Mouse (Mus musculus): ENCODE measurements around the gene Gm10715. TPM values are rescaled to one million over a fixed set of nuclear protein-coding genes. Genes with fewer than 3 reads are reported as not detected.
"Not testable (repeated sequence)": the region's sequence is repeated elsewhere in the genome, so short reads cannot be mapped to it uniquely, and the experiment has no call there.

The Gm10715 gene
- total RNA-seq (2014; fragmentation: Nextera tagmentation) (1.2 TPM in 1 of 2 replicates, not detected in the other), total RNA-seq (2017) (9.5 and 13.9 TPM in 2 replicates), polyA plus RNA-seq (2012) (not detected in 2 replicates)

DNA sequence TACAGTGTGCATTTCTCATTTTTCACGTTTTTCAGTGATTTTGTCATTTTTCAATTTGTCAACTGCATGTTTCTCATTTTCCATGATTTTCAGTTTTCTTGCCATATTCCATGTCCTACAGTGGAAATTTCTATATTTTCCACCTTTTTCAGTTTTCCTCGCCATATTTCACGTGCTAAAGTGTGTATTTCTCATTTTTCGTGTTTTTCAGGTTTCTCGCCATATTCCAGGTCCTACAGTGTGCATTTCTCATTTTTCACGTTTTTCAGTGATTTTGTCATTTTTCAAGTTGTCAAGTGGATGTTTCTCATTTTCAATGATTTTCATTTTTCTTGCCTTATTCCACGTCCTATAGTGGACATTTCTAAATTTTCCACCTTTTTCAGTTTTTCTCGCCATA, at the start of gene Gm10715:
Gm10715 (plus strand) TSS at position 301 of the 400 bp plus-strand sequence.
- not testable (repeated sequence) for H3K4me1 ChIP-seq (ENCODE audit: insufficient read depth, low read depth, low read length); H3K36me3 ChIP-seq (replicated peaks); H3K9me3 ChIP-seq (replicated peaks); H3K4me3 ChIP-seq (ENCODE audit: low read depth, low read length); DNase-seq (ENCODE audit: low spot score); ATAC-seq (ENCODE audit: extremely low read depth, insufficient number of reproducible peaks, low FRiP score, poor library complexity, severe bottlenecking); H3K27me3 ChIP-seq (ENCODE audit: insufficient read depth, low read length)

DNA sequence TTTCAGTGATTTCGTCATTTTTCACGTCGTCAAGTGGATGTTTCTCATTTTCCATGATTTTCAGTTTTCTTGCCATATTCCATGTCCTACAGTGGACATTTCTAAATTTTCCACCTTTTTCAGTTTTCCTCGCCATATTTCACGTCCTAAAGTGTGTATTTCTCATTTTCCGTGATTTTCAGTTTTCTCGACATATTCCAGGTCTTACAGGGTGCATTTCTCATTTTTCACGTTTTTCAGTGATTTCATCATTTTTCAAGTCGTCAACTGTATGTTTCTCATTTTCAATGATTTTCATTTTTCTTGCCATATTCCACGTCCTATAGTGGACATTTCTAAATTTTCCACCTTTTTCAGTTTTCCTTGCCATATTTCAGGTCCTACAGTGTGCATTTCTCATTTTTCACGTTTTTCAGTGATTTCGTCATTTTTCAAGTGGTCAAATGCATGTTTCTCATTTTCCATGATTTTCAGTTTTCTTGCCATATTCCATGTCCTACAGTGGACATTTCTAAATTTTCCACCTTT, 36.2 kb upstream of the Gm10715 start, which contains the start of gene Gm10722:
Gm10722 (plus strand) TSS at position 478 of the 528 bp plus-strand sequence.
- not testable (repeated sequence) for H3K36me3 ChIP-seq (replicated peaks); DNase-seq (ENCODE audit: low spot score)

DNA sequence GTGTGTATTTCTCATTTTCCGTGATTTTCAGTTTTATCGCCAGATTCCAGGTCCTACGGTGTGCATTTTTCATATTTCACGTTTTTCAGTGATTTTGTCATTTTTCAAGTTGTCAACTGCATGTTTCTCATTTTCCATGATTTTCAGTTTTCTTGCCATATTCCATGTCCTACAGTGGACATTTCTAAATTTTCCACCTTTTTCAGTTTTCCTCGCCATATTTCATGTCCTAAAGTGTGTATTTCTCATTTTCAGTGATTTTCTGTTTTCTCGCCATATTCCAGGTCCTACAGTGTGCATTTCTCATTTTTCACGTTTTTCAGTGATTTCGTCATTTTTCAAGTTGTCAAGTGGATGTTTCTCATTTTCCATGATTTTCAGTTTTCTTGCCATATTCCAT, 35.7 kb upstream of the Gm10715 start:
- H3K27me3 ChIP-seq (ENCODE audit: insufficient read depth, low read length); H3K4me3 ChIP-seq (ENCODE audit: low read depth, low read length); H3K9me3 ChIP-seq (replicated peaks); H3K36me3 ChIP-seq (replicated peaks); H3K4me1 ChIP-seq (ENCODE audit: insufficient read depth, low read depth, low read length); DNase-seq (ENCODE audit: low spot score); ATAC-seq (ENCODE audit: extremely low read depth, insufficient number of reproducible peaks, low FRiP score, poor library complexity, severe bottlenecking): not testable (repeated sequence)

More for the DNA sequence above, 36.2 kb upstream of the Gm10715 start, which contains the start of gene Gm10722:
- not testable (repeated sequence) for H3K4me3 ChIP-seq (ENCODE audit: low read depth, low read length); ATAC-seq (ENCODE audit: extremely low read depth, insufficient number of reproducible peaks, low FRiP score, poor library complexity, severe bottlenecking); H3K4me1 ChIP-seq (ENCODE audit: insufficient read depth, low read depth, low read length); H3K27me3 ChIP-seq (ENCODE audit: insufficient read depth, low read length); H3K9me3 ChIP-seq (replicated peaks)

DNA sequence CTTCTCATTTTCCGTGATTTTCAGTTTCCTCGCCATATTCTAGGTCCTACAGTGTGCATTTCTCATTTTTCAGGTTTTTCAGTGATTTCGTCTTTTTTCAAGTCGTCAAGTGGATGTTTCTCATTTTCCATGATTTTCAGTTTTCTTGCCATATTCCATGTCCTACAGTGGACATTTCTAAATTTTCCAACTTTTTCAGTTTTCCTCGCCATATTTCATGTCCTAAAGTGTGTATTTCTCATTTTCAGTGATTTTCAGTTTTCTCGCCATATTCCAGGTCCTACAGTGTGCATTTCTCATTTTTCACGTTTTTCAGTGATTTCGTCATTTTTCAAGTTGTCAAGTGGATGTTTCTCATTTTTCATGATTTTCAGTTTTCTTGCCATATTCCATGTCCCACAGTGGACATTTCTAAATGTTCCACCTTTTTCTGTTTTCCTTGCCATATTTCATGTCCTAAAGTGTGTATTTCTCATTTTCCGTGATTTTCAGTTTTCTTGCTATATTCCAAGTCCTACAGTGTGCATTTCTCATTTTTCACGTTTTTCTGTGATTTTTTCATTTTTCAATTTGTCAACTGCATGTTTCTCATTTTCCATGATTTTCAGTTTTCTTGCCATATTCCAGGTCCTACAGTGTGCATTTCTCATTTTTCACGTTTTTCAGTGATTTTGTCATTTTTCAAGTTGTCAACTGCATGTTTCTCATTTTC, 34.6 kb upstream of the Gm10715 start:
- ATAC-seq (ENCODE audit: extremely low read depth, insufficient number of reproducible peaks, low FRiP score, poor library complexity, severe bottlenecking): peak; percentile 40
- not testable (repeated sequence) for DNase-seq (ENCODE audit: low spot score)

DNA sequence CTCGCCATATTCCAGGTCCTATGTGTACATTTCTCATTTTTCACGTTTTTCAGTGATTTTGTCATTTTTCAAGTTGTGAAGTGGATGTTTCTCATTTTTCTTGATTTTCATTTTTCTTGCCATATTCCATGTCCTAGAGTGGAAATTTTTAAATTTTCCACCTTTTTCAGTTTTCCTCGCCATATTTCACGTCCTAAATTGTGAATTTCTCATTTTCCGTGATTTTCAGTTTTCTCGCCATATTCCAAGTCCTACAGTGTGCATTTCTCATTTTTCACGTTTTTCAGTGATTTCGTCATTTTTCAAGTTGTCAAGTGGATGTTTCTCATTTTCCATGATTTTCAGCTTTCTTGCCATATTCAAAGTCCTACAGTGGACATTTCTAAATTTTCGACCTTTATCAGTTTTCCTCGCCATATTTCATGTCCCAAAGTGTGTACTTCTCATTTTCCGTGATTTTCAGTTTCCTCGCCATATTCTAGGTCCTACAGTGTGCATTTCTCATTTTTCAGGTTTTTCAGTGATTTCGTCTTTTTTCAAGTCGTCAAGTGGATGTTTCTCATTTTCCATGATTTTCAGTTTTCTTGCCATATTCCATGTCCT, 33.8 kb upstream of the Gm10715 start, which contains the start of gene Gm11168:
Gm11168 (plus strand) TSS at position 553 of the 603 bp plus-strand sequence.
- H3K4me3 ChIP-seq (ENCODE audit: low read depth, low read length); H3K36me3 ChIP-seq (replicated peaks); H3K27me3 ChIP-seq (ENCODE audit: insufficient read depth, low read length); H3K4me1 ChIP-seq (ENCODE audit: insufficient read depth, low read depth, low read length); ATAC-seq (ENCODE audit: extremely low read depth, insufficient number of reproducible peaks, low FRiP score, poor library complexity, severe bottlenecking); DNase-seq (ENCODE audit: low spot score): not testable (repeated sequence)
- peaks cover 11% of the 10 kb centered on the region for H3K9me3 ChIP-seq (replicated peaks)

More for the DNA sequence above, 34.6 kb upstream of the Gm10715 start:
- not testable (repeated sequence) for H3K36me3 ChIP-seq (replicated peaks); H3K4me3 ChIP-seq (ENCODE audit: low read depth, low read length); H3K27me3 ChIP-seq (ENCODE audit: insufficient read depth, low read length); H3K4me1 ChIP-seq (ENCODE audit: insufficient read depth, low read depth, low read length); H3K9me3 ChIP-seq (replicated peaks)

DNA sequence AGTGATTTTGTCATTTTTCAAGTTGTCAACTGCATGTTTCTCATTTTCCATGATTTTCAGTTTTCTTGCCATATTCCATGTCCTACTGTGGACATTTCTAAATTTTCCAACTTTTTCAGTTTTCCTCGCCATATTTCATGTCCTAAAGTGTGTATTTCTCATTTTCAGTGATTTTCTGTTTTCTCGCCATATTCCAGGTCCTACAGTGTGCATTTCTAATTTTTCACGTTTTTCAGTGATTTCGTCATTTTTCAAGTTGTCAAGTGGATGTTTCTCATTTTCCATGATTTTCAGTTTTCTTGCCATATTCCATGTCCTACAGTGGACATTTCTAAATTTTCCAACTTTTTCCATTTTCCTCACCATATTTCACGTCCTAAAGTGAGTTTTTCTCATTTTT, 30.5 kb upstream of the Gm10715 start:
- not testable (repeated sequence) for H3K27me3 ChIP-seq (ENCODE audit: insufficient read depth, low read length); H3K36me3 ChIP-seq (replicated peaks); H3K4me3 ChIP-seq (ENCODE audit: low read depth, low read length); DNase-seq (ENCODE audit: low spot score); H3K4me1 ChIP-seq (ENCODE audit: insufficient read depth, low read depth, low read length)
- ATAC-seq (ENCODE audit: extremely low read depth, insufficient number of reproducible peaks, low FRiP score, poor library complexity, severe bottlenecking): peak; percentile 30
- H3K9me3 ChIP-seq (replicated peaks): peaks cover 11% of the 10 kb centered on the region

DNA sequence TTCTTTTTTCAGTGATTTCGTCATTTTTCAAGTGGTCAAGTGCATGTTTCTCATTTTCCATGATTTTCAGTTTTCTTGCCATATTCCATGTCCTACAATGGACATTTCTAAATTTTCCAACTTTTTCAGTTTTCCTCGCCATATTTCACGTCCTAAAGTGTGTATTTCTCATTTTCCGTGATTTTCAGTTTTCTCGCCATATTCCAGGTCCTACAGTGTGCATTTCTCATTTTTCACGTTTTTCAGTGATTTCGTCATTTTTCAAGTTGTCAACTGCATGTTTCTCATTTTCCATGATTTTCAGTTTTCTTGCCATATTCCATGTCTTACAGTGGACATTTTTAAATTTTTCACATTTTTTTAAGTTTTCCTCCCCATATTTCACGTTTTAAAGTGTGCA, 30.0 kb upstream of the Gm10715 start:
- peaks cover 11% of the 10 kb centered on the region for H3K9me3 ChIP-seq (replicated peaks)
- H3K4me3 ChIP-seq (ENCODE audit: low read depth, low read length); H3K36me3 ChIP-seq (replicated peaks); ATAC-seq (ENCODE audit: extremely low read depth, insufficient number of reproducible peaks, low FRiP score, poor library complexity, severe bottlenecking); DNase-seq (ENCODE audit: low spot score); H3K27me3 ChIP-seq (ENCODE audit: insufficient read depth, low read length); H3K4me1 ChIP-seq (ENCODE audit: insufficient read depth, low read depth, low read length): not testable (repeated sequence)

DNA sequence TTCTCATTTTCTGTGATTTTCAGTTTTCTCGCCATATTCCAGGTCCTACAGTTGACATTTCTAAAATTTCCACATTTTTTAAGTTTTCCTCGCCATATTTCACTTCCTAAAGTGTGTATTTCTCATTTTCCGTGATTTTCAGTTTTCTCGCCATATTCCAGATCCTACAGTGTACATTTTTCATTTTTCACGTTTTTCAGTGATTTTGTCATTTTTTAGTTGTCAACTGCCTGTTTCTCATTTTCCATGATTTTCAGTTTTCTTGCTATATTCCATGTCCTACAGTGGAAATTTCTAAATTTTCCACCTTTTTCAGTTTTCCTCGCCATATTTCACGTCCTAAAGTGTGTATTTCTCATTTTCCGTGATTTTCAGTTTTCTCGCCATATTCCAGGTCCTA, 29.4 kb upstream of the Gm10715 start:
- DNase-seq (ENCODE audit: low spot score): not testable (repeated sequence)

DNA sequence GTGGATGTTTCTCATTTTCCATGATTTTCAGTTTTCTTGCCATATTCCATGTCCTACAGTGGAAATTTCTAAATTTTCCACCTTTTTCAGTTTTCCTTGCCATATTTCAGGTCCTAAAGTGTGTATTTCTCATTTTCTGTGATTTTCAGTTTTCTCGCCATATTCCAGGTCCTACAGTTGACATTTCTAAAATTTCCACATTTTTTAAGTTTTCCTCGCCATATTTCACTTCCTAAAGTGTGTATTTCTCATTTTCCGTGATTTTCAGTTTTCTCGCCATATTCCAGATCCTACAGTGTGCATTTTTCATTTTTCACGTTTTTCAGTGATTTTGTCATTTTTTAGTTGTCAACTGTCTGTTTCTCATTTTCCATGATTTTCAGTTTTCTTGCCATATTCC, 27.3 kb upstream of the Gm10715 start:
- H3K36me3 ChIP-seq (replicated peaks); DNase-seq (ENCODE audit: low spot score); H3K4me1 ChIP-seq (ENCODE audit: insufficient read depth, low read depth, low read length); H3K4me3 ChIP-seq (ENCODE audit: low read depth, low read length); H3K27me3 ChIP-seq (ENCODE audit: insufficient read depth, low read length); H3K9me3 ChIP-seq (replicated peaks): not testable (repeated sequence)
- peak; percentile 17 for ATAC-seq (ENCODE audit: extremely low read depth, insufficient number of reproducible peaks, low FRiP score, poor library complexity, severe bottlenecking)

More for the DNA sequence above, 29.4 kb upstream of the Gm10715 start:
- not testable (repeated sequence) for H3K4me3 ChIP-seq (ENCODE audit: low read depth, low read length); H3K36me3 ChIP-seq (replicated peaks); H3K4me1 ChIP-seq (ENCODE audit: insufficient read depth, low read depth, low read length); H3K27me3 ChIP-seq (ENCODE audit: insufficient read depth, low read length); H3K9me3 ChIP-seq (replicated peaks)
- peak; percentile 7; the same call in 1 of the 2 replicates for ATAC-seq (ENCODE audit: extremely low read depth, insufficient number of reproducible peaks, low FRiP score, poor library complexity, severe bottlenecking)

DNA sequence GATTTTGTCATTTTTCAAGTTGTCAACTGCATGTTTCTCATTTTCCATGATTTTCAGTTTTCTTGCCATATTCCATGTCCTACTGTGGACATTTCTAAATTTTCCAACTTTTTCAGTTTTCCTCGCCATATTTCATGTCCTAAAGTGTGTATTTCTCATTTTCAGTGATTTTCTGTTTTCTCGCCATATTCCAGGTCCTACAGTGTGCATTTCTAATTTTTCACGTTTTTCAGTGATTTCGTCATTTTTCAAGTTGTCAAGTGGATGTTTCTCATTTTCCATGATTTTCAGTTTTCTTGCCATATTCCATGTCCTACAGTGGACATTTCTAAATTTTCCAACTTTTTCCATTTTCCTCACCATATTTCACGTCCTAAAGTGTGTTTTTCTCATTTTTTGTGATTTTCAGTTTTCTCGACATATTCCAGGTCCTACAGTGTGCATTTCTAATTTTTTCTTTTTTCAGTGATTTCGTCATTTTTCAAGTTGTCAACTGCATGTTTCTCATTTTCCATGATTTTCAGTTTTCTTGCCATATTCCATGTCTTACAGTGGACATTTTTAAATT, 24.5 kb upstream of the Gm10715 start:
- not testable (repeated sequence) for H3K27me3 ChIP-seq (ENCODE audit: insufficient read depth, low read length); DNase-seq (ENCODE audit: low spot score); H3K4me3 ChIP-seq (ENCODE audit: low read depth, low read length); H3K36me3 ChIP-seq (replicated peaks); H3K9me3 ChIP-seq (replicated peaks); H3K4me1 ChIP-seq (ENCODE audit: insufficient read depth, low read depth, low read length)
- ATAC-seq (ENCODE audit: extremely low read depth, insufficient number of reproducible peaks, low FRiP score, poor library complexity, severe bottlenecking): peak; percentile 36; the same call in 1 of the 2 replicates

DNA sequence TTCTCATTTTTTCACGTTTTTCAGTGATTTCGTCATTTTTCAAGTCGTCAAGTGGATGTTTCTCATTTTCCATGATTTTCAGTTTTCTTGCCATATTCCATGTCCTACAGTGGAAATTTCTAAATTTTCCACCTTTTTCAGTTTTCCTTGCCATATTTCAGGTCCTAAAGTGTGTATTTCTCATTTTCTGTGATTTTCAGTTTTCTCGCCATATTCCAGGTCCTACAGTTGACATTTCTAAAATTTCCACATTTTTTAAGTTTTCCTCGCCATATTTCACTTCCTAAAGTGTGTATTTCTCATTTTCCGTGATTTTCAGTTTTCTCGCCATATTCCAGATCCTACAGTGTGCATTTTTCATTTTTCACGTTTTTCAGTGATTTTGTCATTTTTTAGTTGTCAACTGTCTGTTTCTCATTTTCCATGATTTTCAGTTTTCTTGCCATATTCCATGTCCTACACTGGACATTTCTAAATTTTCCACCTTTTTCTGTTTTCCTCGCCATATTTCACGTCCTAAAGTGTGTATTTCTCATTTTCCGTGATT, 23.9 kb upstream of the Gm10715 start, which contains the start of gene Gm10721:
Gm10721 (plus strand) TSS at position 408 of the 547 bp plus-strand sequence.
- DNase-seq (ENCODE audit: low spot score); H3K9me3 ChIP-seq (replicated peaks); H3K4me3 ChIP-seq (ENCODE audit: low read depth, low read length); H3K27me3 ChIP-seq (ENCODE audit: insufficient read depth, low read length); H3K4me1 ChIP-seq (ENCODE audit: insufficient read depth, low read depth, low read length); H3K36me3 ChIP-seq (replicated peaks): not testable (repeated sequence)
- peak; percentile 34 for ATAC-seq (ENCODE audit: extremely low read depth, insufficient number of reproducible peaks, low FRiP score, poor library complexity, severe bottlenecking)
